Mouse (Mus musculus) hindbrain, embryonic 14.5 days (tissue): ENCODE results near the gene Ctsf. TPM values are rescaled to one million over a fixed set of nuclear protein-coding genes. Genes with fewer than 3 reads are reported as not detected.
"Not testable (repeated sequence)": the region's sequence is repeated elsewhere in the genome, so short reads cannot be mapped to it uniquely, and the experiment has no call there.

Experiments
- ATAC-seq: fragments of 200-750 bp; cut with Nextera tagmentation; 2 replicates; pipeline ENCODE4 v1.8.0; 2017; ENCODE audit warnings: moderate number of reproducible peaks, mild to moderate bottlenecking, moderate TSS enrichment, moderate library complexity; ENCODE audit not compliant: low FRiP score
- DNase-seq: peaks from one replicate; pipeline ENCODE4 v3.0.0-alpha.2; 2015; ENCODE audit warnings: low spot score
- H3K27ac ChIP-seq: fragments of 300-500 bp; sonication (generic); 2 replicates; pipeline ENCODE4 v1.5.1; 2014; ENCODE audit warnings: mild to moderate bottlenecking, moderate library complexity
- H3K27me3 ChIP-seq: fragments of 300-500 bp; sonication (generic); 2 replicates; pipeline ENCODE4 v1.6.1; 2014; ENCODE audit warnings: mild to moderate bottlenecking, low read length, mixed read lengths; ENCODE audit not compliant: control insufficient read depth, insufficient read depth
- H3K36me3 ChIP-seq: fragments of 300-500 bp; sonication (generic); replicated peaks from 2 replicates; pipeline ENCODE4 v1.6.1; 2014; ENCODE audit not compliant: control insufficient read depth, insufficient read depth
- H3K4me1 ChIP-seq: fragments of 300-500 bp; sonication (generic); replicated peaks from 2 replicates; pipeline ENCODE4 v1.6.1; 2014; ENCODE audit warnings: antibody characterized with exemption, low read length, mixed read lengths; ENCODE audit not compliant: control insufficient read depth, insufficient read depth
- H3K4me2 ChIP-seq: fragments of 300-500 bp; sonication (generic); replicated peaks from 2 replicates; pipeline ENCODE4 v1.6.1; 2014; ENCODE audit warnings: mild to moderate bottlenecking, moderate library complexity
- H3K4me3 ChIP-seq: fragments of 300-500 bp; sonication (generic); replicated peaks from 2 replicates; pipeline ENCODE4 v1.5.1; 2014; ENCODE audit warnings: mild to moderate bottlenecking, low read length
- H3K9ac ChIP-seq: fragments of 300-500 bp; sonication (generic); 2 replicates; pipeline ENCODE4 v1.6.1; 2014
- H3K9me3 ChIP-seq: fragments of 300-500 bp; sonication (generic); 2 replicates; pipeline ENCODE4 v1.6.1; 2016; ENCODE audit warnings: low read length; ENCODE audit not compliant: control insufficient read depth
- WGBS: fragments of 180-500 bp; shearing (Covaris S2); extraction: QIAGEN DNeasy Blood & Tissue Kit; methylation state at CpG from one replicate; pipeline ENCODE4 v1.1.7; 2014; 5-methylcytosine and 5-hydroxymethylcytosine counted together
- polyA plus RNA-seq: library from polyadenylated mRNA; unstranded; fragments of >200 nt; fragmentation: Nextera tagmentation; extraction: Ambion mirVana; gene quantifications from 2 replicates; pipeline ENCODE4 v1.2.1, GENCODE M21; 2014

The Ctsf gene
- polyA plus RNA-seq, 1 experiment from 2014 or later: 74.4 TPM

DNA sequence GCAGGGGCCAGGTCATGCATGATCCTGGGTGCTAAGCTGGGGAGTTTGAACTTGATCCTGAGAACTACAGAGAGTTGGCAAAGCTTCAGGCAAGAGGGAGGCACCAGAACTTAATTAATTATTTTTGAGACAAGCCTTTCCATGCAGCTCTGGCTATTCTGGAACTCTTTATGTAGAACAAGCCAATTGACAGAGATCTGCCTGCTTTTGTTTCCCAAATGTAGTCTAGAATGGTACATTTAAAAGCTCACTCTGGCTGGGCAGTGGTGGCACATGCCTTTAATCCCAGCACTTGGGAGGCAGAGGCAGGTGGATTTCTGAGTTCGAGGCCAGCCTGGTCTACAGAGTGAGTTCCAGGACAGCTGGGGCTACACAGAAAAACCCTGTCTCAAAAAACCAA is 19.7 kb downstream of the Ctsf start:
- H3K9me3 ChIP-seq, H3K4me3 ChIP-seq, H3K27me3 ChIP-seq, H3K4me2 ChIP-seq, H3K27ac ChIP-seq, H3K9ac ChIP-seq, ATAC-seq, H3K36me3 ChIP-seq, DNase-seq: not testable (repeated sequence)
- WGBS: 100% methylated on average over 1 of the region's 1 CpGs
- peaks cover 14% of the 10 kb centered on the region for H3K4me1 ChIP-seq

DNA sequence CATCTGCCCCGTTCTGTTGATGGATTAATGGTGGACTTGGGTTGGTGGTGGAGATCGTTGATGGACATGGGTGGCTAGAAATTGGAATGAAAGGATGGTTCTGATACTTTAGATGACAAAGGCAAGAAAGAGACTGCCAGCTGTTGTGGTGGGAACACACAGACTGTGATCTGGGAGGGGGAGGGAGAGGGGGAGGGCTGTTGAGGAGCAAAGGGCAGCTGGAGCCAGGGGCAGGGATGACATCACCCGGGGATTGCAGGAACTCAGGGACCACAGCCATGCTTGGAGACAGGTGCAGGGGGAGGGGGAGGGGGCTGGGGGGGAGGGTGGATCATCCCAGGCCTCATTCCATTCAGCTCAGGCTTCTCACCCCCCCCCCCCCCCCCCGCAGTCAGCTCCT is 21.3 kb downstream of the Ctsf start:
- Histone ChIP-seq H3K4me1 (peaks cover 14% of the 10 kb centered on the region), H3K36me3 (no peaks in the 10 kb centered on the region), H3K9ac (no peak overlapping the region), H3K4me2 (no peak overlapping the region), H3K9me3 (no peaks in the 10 kb centered on the region), H3K27me3 (no peaks in the 10 kb centered on the region), H3K27ac (no peak overlapping the region), H3K4me3 (no peak overlapping the region)
- ATAC-seq (no peak), DNase-seq (no peak)
- 70% methylated on average over 3 of the region's 4 CpGs for WGBS

DNA sequence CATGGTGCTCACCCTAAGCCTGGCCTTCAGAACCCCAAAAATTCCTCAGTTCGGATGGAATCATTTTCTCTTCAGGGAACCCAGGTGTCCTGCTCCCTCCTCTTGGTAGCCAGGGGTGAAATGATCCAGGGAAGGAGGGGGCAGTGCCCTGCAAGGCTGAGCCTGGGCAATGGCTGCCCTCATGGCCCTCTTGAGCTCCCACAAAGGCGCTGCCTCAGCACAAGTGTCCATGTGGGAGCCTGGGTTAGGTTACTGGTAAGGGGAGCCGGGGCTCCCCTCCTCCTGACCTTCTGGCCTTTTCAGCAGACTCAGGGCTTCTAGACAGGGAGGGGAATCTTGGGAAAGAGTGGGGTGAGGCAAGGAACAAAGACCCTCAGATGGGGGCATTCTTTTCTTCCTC is 21.8 kb downstream of the Ctsf start:
- 55% methylated on average over 3 of the region's 3 CpGs for WGBS

DNA sequence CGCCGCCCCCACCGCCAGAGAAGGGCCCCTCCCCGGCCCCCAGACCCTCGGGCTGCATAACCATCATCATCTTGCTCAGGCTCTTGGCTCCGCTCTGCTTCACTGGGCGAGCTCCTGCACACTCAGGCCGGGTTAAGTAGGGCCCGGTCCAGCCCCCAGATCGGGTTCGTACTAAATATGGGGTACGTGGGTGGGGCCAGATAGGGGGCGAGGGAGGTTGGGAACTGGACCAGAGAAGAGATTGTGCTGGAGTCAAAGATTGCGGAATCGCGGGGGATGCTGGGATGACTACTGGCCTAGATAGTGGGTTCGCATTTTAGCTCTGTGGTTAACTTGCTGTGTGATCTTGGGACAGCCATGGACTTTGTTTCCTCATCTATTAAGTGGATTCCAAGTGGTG is 22.9 kb downstream of the Ctsf start, which contains the start of gene Actn3:
Actn3 (minus strand) TSS at position 125 of the 400 bp plus-strand sequence.
- Histone ChIP-seq H3K36me3 (0 out of 2 replicates have a peak, but pooled peaks cover 5% of the 10 kb centered on the region), H3K9ac (peak within 1 kb of the TSS; percentile 91), H3K4me3 (peak within 1 kb of the TSS; percentile 93), H3K9me3 (no peaks in the 10 kb centered on the region), H3K4me1 (peaks cover 14% of the 10 kb centered on the region), H3K27me3 (no peaks in the 10 kb centered on the region), H3K27ac (peak within 1 kb of the TSS; percentile 67), H3K4me2 (peak within 1 kb of the TSS; percentile 93)
- WGBS: 4% methylated on average over 17 of the region's 17 CpGs
- no peak for ATAC-seq
- DNase-seq: no peak

More for the DNA sequence above, 21.8 kb downstream of the Ctsf start:
- no peaks in the 10 kb centered on the region for H3K9me3 ChIP-seq
- ATAC-seq (no peak), DNase-seq (no peak)
- H3K4me2 ChIP-seq: no peak overlapping the region
- H3K27ac ChIP-seq: no peak overlapping the region
- H3K9ac ChIP-seq: no peak overlapping the region
- no peaks in the 10 kb centered on the region for H3K36me3 ChIP-seq
- no peak overlapping the region for H3K4me3 ChIP-seq
- H3K27me3 ChIP-seq: no peaks in the 10 kb centered on the region
- peaks cover 14% of the 10 kb centered on the region for H3K4me1 ChIP-seq

DNA sequence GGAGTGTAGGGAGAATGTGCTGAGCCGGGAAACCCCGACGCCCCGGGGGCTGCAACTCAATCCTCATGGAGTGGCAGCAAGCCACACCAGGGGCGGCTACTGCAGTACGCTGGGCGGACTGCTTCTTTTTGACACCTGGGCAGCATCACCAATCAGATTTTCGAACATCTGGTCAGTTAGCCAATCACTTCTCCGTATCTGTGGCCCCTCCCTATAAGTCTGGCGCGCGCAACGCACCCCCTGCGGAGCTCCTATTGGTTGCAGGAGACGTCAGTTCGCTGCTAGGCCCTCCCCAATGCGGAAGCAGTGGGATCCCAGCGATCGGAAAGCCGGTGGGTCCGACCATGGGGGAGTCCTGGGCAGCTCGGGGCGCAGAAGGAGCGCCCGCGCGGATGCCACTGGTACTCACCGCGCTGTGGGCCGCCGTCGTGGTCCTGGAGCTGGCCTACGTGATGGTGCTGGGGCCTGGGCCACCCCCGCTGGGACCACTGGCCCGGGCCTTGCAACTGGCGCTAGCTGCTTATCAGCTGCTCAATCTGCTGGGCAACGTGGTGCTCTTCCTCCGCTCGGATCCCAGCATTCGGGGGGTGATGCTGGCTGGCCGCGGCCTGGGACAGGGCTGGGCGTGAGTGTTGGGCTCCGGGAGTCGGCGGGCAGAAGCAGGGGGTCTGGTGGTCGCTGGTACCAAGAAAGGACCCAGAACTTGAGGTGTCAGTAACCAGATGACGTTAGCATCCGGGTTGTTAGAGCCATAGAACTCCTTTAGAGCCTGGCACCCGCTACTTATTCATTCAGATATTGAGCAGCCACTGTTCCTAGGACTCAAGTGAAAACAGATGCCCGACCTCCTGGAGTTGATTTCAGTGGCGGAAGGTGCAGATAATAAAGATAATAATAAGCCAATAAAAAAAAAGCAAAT is 23.7 kb downstream of the Ctsf start, which contains the start of gene Zdhhc24:
Zdhhc24 (plus strand) TSS at position 264 of the 919 bp plus-strand sequence.
- Histone ChIP-seq H3K9me3 (no peaks in the 10 kb centered on the region), H3K27me3 (no peaks in the 10 kb centered on the region), H3K9ac (peak within 1 kb of the TSS; percentile 91), H3K4me2 (peak within 1 kb of the TSS; percentile 93), H3K4me1 (peaks cover 14% of the 10 kb centered on the region), H3K36me3 (peaks cover 13% of the 10 kb centered on the region; the same call in 1 of the 2 replicates), H3K27ac (peak within 1 kb of the TSS; percentile 67), H3K4me3 (peak within 1 kb of the TSS; percentile 93)
- 2% methylated on average over 52 of the region's 52 CpGs for WGBS
- peak; percentile 95 for DNase-seq
- ATAC-seq: peak; percentile 98

DNA sequence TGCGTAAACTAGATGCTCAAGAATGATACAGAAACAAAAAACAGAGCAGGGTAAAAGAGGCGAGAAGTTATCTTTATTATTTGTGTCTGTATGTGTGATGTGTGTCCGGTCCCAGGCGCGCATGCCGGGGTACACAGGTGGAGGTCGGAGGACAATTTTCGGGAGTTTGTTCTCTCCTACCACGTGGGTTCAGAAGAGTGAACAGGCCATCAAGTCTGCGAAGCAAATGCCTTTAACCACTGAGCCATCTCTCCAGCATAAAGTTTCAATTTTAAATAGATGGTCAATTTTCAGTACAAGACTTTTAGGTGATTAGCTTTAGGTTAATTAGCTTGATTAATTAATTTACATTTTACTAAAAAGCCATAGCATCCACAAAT is 24.4 kb downstream of the Ctsf start:
- peak overlapping the region; percentile 91 for H3K9ac ChIP-seq
- H3K27me3 ChIP-seq: no peaks in the 10 kb centered on the region
- peak overlapping the region; percentile 93 for H3K4me3 ChIP-seq
- no peaks in the 10 kb centered on the region for H3K9me3 ChIP-seq
- H3K4me1 ChIP-seq: peaks cover 14% of the 10 kb centered on the region
- WGBS: 69% methylated on average over 10 of the region's 10 CpGs
- H3K36me3 ChIP-seq: peaks cover 18% of the 10 kb centered on the region; the same call in 1 of the 2 replicates
- ATAC-seq: no peak
- DNase-seq: no peak
- H3K4me2 ChIP-seq: peak overlapping the region; percentile 93
- H3K27ac ChIP-seq: no peak overlapping the region

DNA sequence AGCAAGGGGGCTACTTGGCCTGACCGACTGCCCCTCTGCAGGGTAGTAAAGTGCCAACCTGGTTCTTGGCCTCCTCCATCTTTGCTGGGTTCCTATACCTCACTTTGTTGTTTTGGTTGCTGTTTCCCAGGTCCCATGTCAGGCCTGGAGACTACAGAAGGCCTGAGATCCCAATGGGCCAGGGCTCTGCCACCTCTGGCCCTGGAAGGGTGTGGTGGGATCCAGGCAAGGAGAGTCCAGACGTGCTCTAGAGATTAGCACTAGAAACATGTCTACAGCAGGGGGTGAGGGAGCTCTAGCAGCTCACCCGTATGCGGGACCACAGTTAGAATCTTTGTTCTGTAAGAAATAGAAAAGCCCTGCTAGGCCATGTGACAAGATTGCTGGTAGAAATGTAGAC is 29.0 kb downstream of the Ctsf start:
- H3K36me3 ChIP-seq: peaks cover 18% of the 10 kb centered on the region; the same call in 1 of the 2 replicates
- WGBS: 88% methylated on average over 4 of the region's 4 CpGs

DNA sequence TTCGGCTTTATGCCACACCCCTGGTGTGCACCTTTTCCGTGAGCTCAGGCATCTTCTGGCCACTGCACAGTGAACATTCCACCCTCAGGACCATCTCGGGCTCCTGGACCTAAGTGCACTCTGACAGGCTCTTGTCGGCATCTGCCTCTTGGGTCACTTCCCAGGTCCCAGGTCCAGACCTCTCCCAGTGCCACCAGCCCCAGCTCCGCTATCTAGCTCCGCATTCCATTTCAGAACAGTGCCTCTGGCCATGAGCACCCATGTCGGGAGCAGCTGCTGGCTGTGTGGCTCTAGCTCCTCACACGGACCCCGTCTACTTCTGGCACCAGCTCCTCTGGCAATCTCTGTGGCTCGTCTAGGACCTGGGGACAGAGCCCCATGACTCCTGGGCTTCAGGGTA is 34.9 kb downstream of the Ctsf start:
- Histone ChIP-seq H3K27me3 (no peaks in the 10 kb centered on the region), H3K36me3 (peaks cover 41% of the 10 kb centered on the region), H3K4me3 (no peak overlapping the region), H3K9me3 (no peaks in the 10 kb centered on the region), H3K27ac (no peak overlapping the region), H3K4me2 (no peak overlapping the region), H3K9ac (no peak overlapping the region), H3K4me1 (no peaks in the 10 kb centered on the region)
- DNase-seq (no peak), ATAC-seq (no peak)
- WGBS: 88% methylated on average over 10 of the region's 10 CpGs

More for the DNA sequence above, 29.0 kb downstream of the Ctsf start:
- Histone ChIP-seq H3K9ac (no peak overlapping the region), H3K9me3 (no peaks in the 10 kb centered on the region), H3K4me1 (peaks cover 5% of the 10 kb centered on the region), H3K27ac (no peak overlapping the region), H3K4me3 (no peak overlapping the region), H3K27me3 (no peaks in the 10 kb centered on the region), H3K4me2 (no peak overlapping the region)
- ATAC-seq: no peak
- no peak for DNase-seq

DNA sequence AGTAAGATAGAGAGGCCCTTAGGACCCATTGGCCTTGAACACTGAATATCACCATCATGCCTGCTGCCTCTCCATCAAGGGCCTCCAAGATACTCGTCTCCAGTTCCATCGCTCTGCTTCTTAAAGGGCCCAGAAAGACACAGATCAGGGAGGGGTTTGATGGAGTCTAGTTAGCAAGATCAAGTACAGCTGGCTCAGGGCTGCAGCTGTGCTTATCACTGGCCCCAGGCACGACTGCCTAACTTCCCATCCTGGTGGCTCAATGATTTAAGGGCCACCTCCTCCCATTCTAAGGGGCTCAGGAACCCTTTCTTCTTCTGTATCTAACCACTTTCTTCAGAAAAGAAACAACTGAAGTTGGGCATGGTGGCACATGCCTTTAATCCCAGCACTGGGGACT is 36.9 kb downstream of the Ctsf start:
- Histone ChIP-seq H3K4me3 (no peak overlapping the region), H3K36me3 (peaks cover 49% of the 10 kb centered on the region), H3K27ac (no peak overlapping the region), H3K4me1 (no peaks in the 10 kb centered on the region), H3K27me3 (no peaks in the 10 kb centered on the region), H3K9me3 (no peaks in the 10 kb centered on the region), H3K4me2 (no peak overlapping the region), H3K9ac (no peak overlapping the region)
- DNase-seq (no peak), ATAC-seq (no peak)
- WGBS: 82% methylated on average over 3 of the region's 3 CpGs
